16 mouse cellular contexts compared by ENCODE assay signal in genomic region chr11:71393406-71393805, GRCm38 (mm10).
"Had no signal": no experiment of that assay in that cellular context is flagged by ENCODE, and none has a peak within 500 bp of the region (broad histone marks: within the 10 kb centered on the region; RNA-seq: fewer than 3 reads in every experiment).

No protein-coding gene starts in this region.

- H3K9ac ChIP-seq: kidney, embryonic 15.5 days; limb, embryonic 13.5 days; liver, embryonic 12.5 days; liver, embryonic 15.5 days; midbrain, embryonic 13.5 days had no signal

- H3K27ac ChIP-seq: kidney, embryonic 15.5 days; left cerebral cortex, adult 2 months; limb, embryonic 10.5 days; limb, embryonic 13.5 days; liver, embryonic 12.5 days; liver, embryonic 15.5 days; macrophage; midbrain, embryonic 13.5 days had no signal

- H3K36me3 ChIP-seq: kidney, embryonic 15.5 days; limb, embryonic 10.5 days; limb, embryonic 13.5 days; liver, embryonic 12.5 days; liver, embryonic 15.5 days; midbrain, embryonic 13.5 days had no signal

- H3K4me2 ChIP-seq: kidney, embryonic 15.5 days; limb, embryonic 13.5 days; liver, embryonic 12.5 days; liver, embryonic 15.5 days; midbrain, embryonic 13.5 days had no signal

- ATAC-seq: liver, embryonic 12.5 days; midbrain, embryonic 13.5 days had no signal

- H3K4me3 ChIP-seq: kidney, embryonic 15.5 days; left cerebral cortex, adult 2 months; limb, embryonic 10.5 days; limb, embryonic 13.5 days; liver, embryonic 12.5 days; liver, embryonic 15.5 days; midbrain, embryonic 13.5 days had no signal

- DNase-seq: kidney, adult 8-10 months; kidney, postnatal 10 days; kidney, postnatal 36 days; layer of hippocampus, postnatal 36 days; liver; lung, adult 18-20 months; thymus, adult 18-20 months; thymus, postnatal 36 days had no signal

- H3K9me3 ChIP-seq: kidney, embryonic 15.5 days; limb, embryonic 10.5 days; limb, embryonic 13.5 days; liver, embryonic 12.5 days; liver, embryonic 15.5 days; midbrain, embryonic 13.5 days had no signal

- H3K4me1 ChIP-seq: kidney, embryonic 15.5 days; limb, embryonic 10.5 days; limb, embryonic 13.5 days; liver, embryonic 12.5 days; liver, embryonic 15.5 days had no signal

- H3K27me3 ChIP-seq: kidney, embryonic 15.5 days; limb, embryonic 13.5 days; liver, embryonic 12.5 days; liver, embryonic 15.5 days; midbrain, embryonic 13.5 days had no signal
